In genomic region chr5:36225855-36226254, GRCm38 (mm10) we compare ENCODE assay signal across 11 mouse cellular contexts. TPM values are rescaled to one million over a fixed set of nuclear protein-coding genes. Genes with fewer than 3 reads are reported as not detected.
DNase-seq lines count a peak whose midpoint lies in the region; ATAC-seq and TF ChIP-seq lines count a peak whose summit lies in the region.
"Had no signal": no experiment of that assay in that cellular context is flagged by ENCODE, and none has a peak within 500 bp of the region (broad histone marks: within the 10 kb centered on the region; RNA-seq: fewer than 3 reads in every experiment).

No protein-coding gene starts in this region.

- H3K4me1 ChIP-seq in hindbrain, embryonic 12.5 days: peaks cover 69% of the 10 kb centered on the region
- peaks cover 46% of the 10 kb centered on the region for H3K4me1 ChIP-seq in hindbrain, embryonic 14.5 days (replicated peaks; ENCODE audit: control insufficient read depth, insufficient read depth, low read length)
- H3K4me1 ChIP-seq in embryonic facial prominence, embryonic 13.5 days: peaks cover 27% of the 10 kb centered on the region
- H3K4me1 ChIP-seq in midbrain, embryonic 12.5 days: peaks cover 49% of the 10 kb centered on the region

- no peak overlapping the region for H3K4me2 ChIP-seq in hindbrain, embryonic 12.5 days (replicated peaks)
- no peak overlapping the region for H3K4me2 ChIP-seq in hindbrain, embryonic 14.5 days (replicated peaks)
- no peak overlapping the region for H3K4me2 ChIP-seq in embryonic facial prominence, embryonic 13.5 days
- H3K4me2 ChIP-seq in midbrain, embryonic 12.5 days (replicated peaks): no peak overlapping the region
- H3K4me2 ChIP-seq: neural tube, embryonic 12.5 days had no signal

- CTCF ChIA-PET in Patski (lab: Charles Lee): no interaction called here

- no peak for DNase-seq in hindbrain, embryonic 14.5 days (ENCODE audit: low spot score)
- DNase-seq in Patski (ENCODE audit: low read depth, low spot score): no peak
- DNase-seq in right cerebral cortex, postnatal 10 days (ENCODE audit: low spot score in 2 of 2): no peak
- DNase-seq in urinary bladder, adult 18-20 months (ENCODE audit: low spot score in 2 of 2): no peak
- DNase-seq: cerebellum, adult 11-12 months; lung, postnatal 36 days; thymus, postnatal 14 days had no signal

- POLR2A ChIA-PET in Patski (lab: Charles Lee): interaction anchor here (1.4 kb wide), 1 partner anchor 67 kb away, joined by 3 read pairs; no protein-coding TSS in a partner anchor

- H3K9ac ChIP-seq in hindbrain, embryonic 12.5 days: no peak overlapping the region
- H3K9ac ChIP-seq in hindbrain, embryonic 14.5 days: no peak overlapping the region
- 0 out of 2 replicates have a peak overlapping the region, but pooled peaks have one; percentile 49 for H3K9ac ChIP-seq in embryonic facial prominence, embryonic 13.5 days
- no peak overlapping the region for H3K9ac ChIP-seq in midbrain, embryonic 12.5 days (replicated peaks)
- H3K9ac ChIP-seq: neural tube, embryonic 12.5 days had no signal

- ATAC-seq in hindbrain, embryonic 12.5 days (ENCODE audit: low FRiP score): no peak
- ATAC-seq in hindbrain, embryonic 14.5 days (ENCODE audit: low FRiP score): no peak
- ATAC-seq in Patski: peak; percentile 8
- ATAC-seq in embryonic facial prominence, embryonic 13.5 days (ENCODE audit: insufficient number of reproducible peaks, insufficient read depth, low FRiP score, low TSS enrichment, low read depth): no peak
- ATAC-seq in midbrain, embryonic 12.5 days (ENCODE audit: low FRiP score, low read depth): no peak

- no peaks in the 10 kb centered on the region for H3K36me3 ChIP-seq in hindbrain, embryonic 12.5 days
- H3K36me3 ChIP-seq in hindbrain, embryonic 14.5 days (replicated peaks; ENCODE audit: control insufficient read depth, insufficient read depth): no peaks in the 10 kb centered on the region
- H3K36me3 ChIP-seq in embryonic facial prominence, embryonic 13.5 days: no peaks in the 10 kb centered on the region
- H3K36me3 ChIP-seq in midbrain, embryonic 12.5 days: no peaks in the 10 kb centered on the region
- H3K36me3 ChIP-seq: neural tube, embryonic 12.5 days had no signal

- TF ChIP-seq CTCF in Patski (IDR thresholded peaks at IDR 0.05): no peak

- 61% methylated on average over 7 of the region's 7 CpGs for WGBS in hindbrain, embryonic 12.5 days
- WGBS in hindbrain, embryonic 14.5 days: 51% methylated on average over 7 of the region's 7 CpGs
- WGBS in embryonic facial prominence, embryonic 13.5 days: 55% methylated on average over 7 of the region's 7 CpGs
- WGBS in midbrain, embryonic 12.5 days: 69% methylated on average over 7 of the region's 7 CpGs

- H3K4me3 ChIP-seq in hindbrain, embryonic 12.5 days: no peak overlapping the region
- H3K4me3 ChIP-seq in hindbrain, embryonic 14.5 days (replicated peaks; ENCODE audit: low read length): no peak overlapping the region
- no peak overlapping the region for H3K4me3 ChIP-seq in embryonic facial prominence, embryonic 13.5 days
- no peak overlapping the region for H3K4me3 ChIP-seq in midbrain, embryonic 12.5 days
- H3K4me3 ChIP-seq: neural tube, embryonic 12.5 days had no signal

- in situ Hi-C loops in Patski (cut with MboI; ENCODE audit: low pct_unique_long_range_greater_than_20kb): no loop called here

- peaks cover 3% of the 10 kb centered on the region; the same call in 1 of the 2 replicates for H3K27me3 ChIP-seq in hindbrain, embryonic 12.5 days
- H3K27me3 ChIP-seq in hindbrain, embryonic 14.5 days (ENCODE audit: control insufficient read depth, insufficient read depth, low read length): no peaks in the 10 kb centered on the region
- H3K27me3 ChIP-seq in Patski: no peaks in the 10 kb centered on the region
- no peaks in the 10 kb centered on the region for H3K27me3 ChIP-seq in embryonic facial prominence, embryonic 13.5 days
- no peaks in the 10 kb centered on the region; the same call in 1 of the 2 replicates for H3K27me3 ChIP-seq in midbrain, embryonic 12.5 days
- H3K27me3 ChIP-seq: neural tube, embryonic 12.5 days had no signal

- no peaks in the 10 kb centered on the region for H3K9me3 ChIP-seq in hindbrain, embryonic 12.5 days (replicated peaks)
- no peaks in the 10 kb centered on the region for H3K9me3 ChIP-seq in hindbrain, embryonic 14.5 days (ENCODE audit: control insufficient read depth, low read length)
- H3K9me3 ChIP-seq in embryonic facial prominence, embryonic 13.5 days: no peaks in the 10 kb centered on the region
- no peaks in the 10 kb centered on the region for H3K9me3 ChIP-seq in midbrain, embryonic 12.5 days
- H3K9me3 ChIP-seq: neural tube, embryonic 12.5 days had no signal

- H3K27ac ChIP-seq in hindbrain, embryonic 12.5 days: 0 out of 2 replicates have a peak overlapping the region, but pooled peaks have one; percentile 7
- no peak overlapping the region for H3K27ac ChIP-seq in hindbrain, embryonic 14.5 days
- H3K27ac ChIP-seq in embryonic facial prominence, embryonic 13.5 days: peak overlapping the region; percentile 89
- peak overlapping the region; percentile 47 for H3K27ac ChIP-seq in midbrain, embryonic 12.5 days (replicated peaks)
- H3K27ac ChIP-seq: neural tube, embryonic 12.5 days had no signal

RNA-seq across cellular contexts. Expression of gene Psapl1, which starts 22.0 kb away (rescaled TPM):
- polyA plus RNA-seq in hindbrain, embryonic 12.5 days (2016; fragmentation: Nextera tagmentation; extraction: Ambion mirVana): 0.08 TPM in 1 of 2 replicates, not detected in the other
- 0.13 and 0.17 TPM in 2 replicates for polyA plus RNA-seq in hindbrain, embryonic 14.5 days (2014; fragmentation: Nextera tagmentation; extraction: Ambion mirVana)
- polyA plus RNA-seq in Patski (2021): not detected
- polyA plus RNA-seq in embryonic facial prominence, embryonic 13.5 days (2015; fragmentation: Nextera tagmentation; extraction: Ambion mirVana): 1.4 and 2.3 TPM in 2 replicates
- 0.15 and 0.20 TPM in 2 replicates for polyA plus RNA-seq in midbrain, embryonic 12.5 days (2016; fragmentation: Nextera tagmentation; extraction: Ambion mirVana)
- polyA plus RNA-seq: neural tube, embryonic 12.5 days had no signal
